Mouse (Mus musculus) thymus, postnatal 0 days (tissue): ENCODE data around the gene Smtnl2. TPM values are rescaled to one million over a fixed set of nuclear protein-coding genes. Genes with fewer than 3 reads are reported as not detected.

Experiments
- DNase-seq: peaks from one replicate; pipeline ENCODE4 v3.0.0-alpha.2; 2015; ENCODE audit warnings: low spot score
- polyA plus RNA-seq: library from polyadenylated mRNA; unstranded; fragments of >200 nt; fragmentation: Nextera tagmentation; extraction: Ambion mirVana; gene quantifications from 2 replicates; pipeline ENCODE4 v1.2.1, GENCODE M21; 2015

The Smtnl2 gene
- polyA plus RNA-seq, 1 experiment from 2014 or later, result 3.3 TPM

- no peak for DNase-seq
These were observed 15.4 kb upstream of the Smtnl2 start for GRCm38 (mm10) chr11:72426884-72427283.

- DNase-seq, result no peak
These were observed 13.7 kb upstream of the Smtnl2 start for GRCm38 (mm10) chr11:72425201-72425600.

GRCm38 (mm10) chr11:72423686-72424085 lies 12.2 kb upstream of the Smtnl2 start:
- DNase-seq, result no peak

- no peak for DNase-seq
These were observed 10.2 kb upstream of the Smtnl2 start for GRCm38 (mm10) chr11:72421518-72422278.

GRCm38 (mm10) chr11:72420460-72421122 lies 9.1 kb upstream of the Smtnl2 start:
- DNase-seq, result no peak

GRCm38 (mm10) chr11:72419006-72419405 lies 7.5 kb upstream of the Smtnl2 start:
- DNase-seq, result no peak

- no peak for DNase-seq
These were observed 6.7 kb upstream of the Smtnl2 start for GRCm38 (mm10) chr11:72418227-72418626.

- DNase-seq, result no peak
These were observed 5.9 kb upstream of the Smtnl2 start for GRCm38 (mm10) chr11:72417376-72417775.

GRCm38 (mm10) chr11:72416666-72417065 lies 5.2 kb upstream of the Smtnl2 start:
- DNase-seq, result no peak

- DNase-seq, result no peak
These were observed 3.6 kb upstream of the Smtnl2 start for GRCm38 (mm10) chr11:72415155-72415554.

GRCm38 (mm10) chr11:72413601-72414190 lies 2.2 kb upstream of the Smtnl2 start:
- DNase-seq, result no peak

GRCm38 (mm10) chr11:72413016-72413415 lies 1.5 kb upstream of the Smtnl2 start:
- DNase-seq, result no peak

- DNase-seq, result no peak
These were observed 432 bp upstream of the Smtnl2 start for GRCm38 (mm10) chr11:72411945-72412344.

GRCm38 (mm10) chr11:72410521-72411092 lies 906 bp downstream of the Smtnl2 start:
- no peak for DNase-seq

GRCm38 (mm10) chr11:72409649-72410385 lies 1.7 kb downstream of the Smtnl2 start:
- DNase-seq, result no peak

GRCm38 (mm10) chr11:72408451-72409170 lies 2.9 kb downstream of the Smtnl2 start:
- no peak for DNase-seq

- DNase-seq, result no peak
These were observed 3.9 kb downstream of the Smtnl2 start for GRCm38 (mm10) chr11:72407574-72407973.

GRCm38 (mm10) chr11:72407081-72407480 lies 4.4 kb downstream of the Smtnl2 start:
- DNase-seq, result no peak

- no peak for DNase-seq
These were observed 5.3 kb downstream of the Smtnl2 start for GRCm38 (mm10) chr11:72406079-72406675.

- DNase-seq, result no peak
These were observed 6.0 kb downstream of the Smtnl2 start for GRCm38 (mm10) chr11:72405532-72405931.
